In genomic region chr15:79926856-79927416, GRCm38 (mm10) we compare ENCODE assay signal across 8 mouse cellular contexts. TPM values are rescaled to one million over a fixed set of nuclear protein-coding genes. Genes with fewer than 3 reads are reported as not detected.
DNase-seq lines count a peak whose midpoint lies in the region; ATAC-seq and TF ChIP-seq lines count a peak whose summit lies in the region.

No protein-coding gene starts in this region.

- H3K9ac ChIP-seq in lung, postnatal 0 days (replicated peaks; ENCODE audit: low read depth): peak overlapping the region; percentile 34
- H3K9ac ChIP-seq in hindbrain, embryonic 14.5 days: no peak overlapping the region
- H3K9ac ChIP-seq in midbrain, embryonic 16.5 days (ENCODE audit: low read depth, low read length): peak overlapping the region; percentile 66

- peak overlapping the region; percentile 43; the same call in 1 of the 2 replicates for H3K4me3 ChIP-seq in lung, postnatal 0 days (ENCODE audit: low read depth, low read length)
- no peak overlapping the region; the same call in 1 of the 2 replicates for H3K4me3 ChIP-seq in hindbrain, embryonic 14.5 days (replicated peaks; ENCODE audit: low read length)
- peak overlapping the region; percentile 64 for H3K4me3 ChIP-seq in midbrain, embryonic 16.5 days (ENCODE audit: low read depth, low read length)

- ATAC-seq in lung, postnatal 0 days: no peak
- ATAC-seq in hindbrain, embryonic 14.5 days (ENCODE audit: low FRiP score): no peak
- ATAC-seq in midbrain, embryonic 16.5 days: no peak
- no peak for ATAC-seq in megakaryocyte progenitor cell, adult 5-6 weeks (replicated peaks; ENCODE audit: poor library complexity)

- H3K36me3 ChIP-seq in lung, postnatal 0 days (ENCODE audit: insufficient read depth, low read length): no peaks in the 10 kb centered on the region
- no peaks in the 10 kb centered on the region for H3K36me3 ChIP-seq in hindbrain, embryonic 14.5 days (replicated peaks; ENCODE audit: control insufficient read depth, insufficient read depth)
- H3K36me3 ChIP-seq in midbrain, embryonic 16.5 days (ENCODE audit: control insufficient read depth, insufficient read depth, low read length): no peaks in the 10 kb centered on the region

- 0 out of 2 replicates have a peak, but pooled peaks have one; percentile 5 for TF ChIP-seq CTCF in lung, postnatal 0 days (IDR thresholded peaks at IDR 0.05)

- no peak for TF ChIP-seq EP300 in lung, postnatal 0 days (IDR thresholded peaks at IDR 0.05)

- 72% methylated on average over 11 of the region's 11 CpGs for WGBS in lung, postnatal 0 days
- WGBS in hindbrain, embryonic 14.5 days: 86% methylated on average over 11 of the region's 11 CpGs
- WGBS in midbrain, embryonic 16.5 days: 85% methylated on average over 11 of the region's 11 CpGs

- no peaks in the 10 kb centered on the region for H3K9me3 ChIP-seq in lung, postnatal 0 days (ENCODE audit: low read length)
- H3K9me3 ChIP-seq in hindbrain, embryonic 14.5 days (ENCODE audit: control insufficient read depth, low read length): no peaks in the 10 kb centered on the region
- H3K9me3 ChIP-seq in midbrain, embryonic 16.5 days (replicated peaks; ENCODE audit: control insufficient read depth, low read length, poor library complexity, severe bottlenecking): no peaks in the 10 kb centered on the region

- H3K4me1 ChIP-seq in lung, postnatal 0 days (ENCODE audit: insufficient read depth, low read depth, low read length): peaks cover 4% of the 10 kb centered on the region; the same call in 1 of the 2 replicates
- peaks cover 11% of the 10 kb centered on the region; the same call in 1 of the 2 replicates for H3K4me1 ChIP-seq in hindbrain, embryonic 14.5 days (replicated peaks; ENCODE audit: control insufficient read depth, insufficient read depth, low read length)
- peaks cover 9% of the 10 kb centered on the region for H3K4me1 ChIP-seq in midbrain, embryonic 16.5 days (ENCODE audit: control insufficient read depth, insufficient read depth, low read length)

- H3K4me2 ChIP-seq in lung, postnatal 0 days (replicated peaks; ENCODE audit: low read depth, low read length): peak overlapping the region; percentile 65
- H3K4me2 ChIP-seq in hindbrain, embryonic 14.5 days (replicated peaks): peak overlapping the region; percentile 81
- peak overlapping the region; percentile 87 for H3K4me2 ChIP-seq in midbrain, embryonic 16.5 days (ENCODE audit: low read length)

- no peaks in the 10 kb centered on the region; the same call in 1 of the 2 replicates for H3K27me3 ChIP-seq in lung, postnatal 0 days (replicated peaks; ENCODE audit: insufficient read depth, low read length)
- H3K27me3 ChIP-seq in hindbrain, embryonic 14.5 days (ENCODE audit: control insufficient read depth, insufficient read depth, low read length): no peaks in the 10 kb centered on the region
- no peaks in the 10 kb centered on the region for H3K27me3 ChIP-seq in midbrain, embryonic 16.5 days (ENCODE audit: control insufficient read depth, insufficient read depth, low read depth, low read length)

- peak; percentile 23 for DNase-seq in adrenal gland, adult 2 months
- no peak for DNase-seq in adrenal gland, postnatal 4 days (ENCODE audit: low spot score in 2 of 2)
- no peak for DNase-seq in lung, postnatal 0 days (ENCODE audit: low spot score)
- no peak for DNase-seq in lung, adult 18-20 months
- DNase-seq in hindbrain, embryonic 14.5 days (ENCODE audit: low spot score): no peak
- no peak for DNase-seq in frontal cortex, postnatal 36 days (ENCODE audit: low spot score in 2 of 2)

- H3K27ac ChIP-seq in lung, postnatal 0 days (ENCODE audit: low read length): peak overlapping the region; percentile 78
- H3K27ac ChIP-seq in hindbrain, embryonic 14.5 days: no peak overlapping the region
- peak overlapping the region; percentile 64; the same call in 1 of the 2 replicates for H3K27ac ChIP-seq in midbrain, embryonic 16.5 days (ENCODE audit: low read length)

RNA-seq across cellular contexts. Expression of gene Apobec3, which starts 35.5 kb away (rescaled TPM):
- 10 to 100 TPM; 13.1 to 16.5 TPM for total RNA-seq in adrenal gland, adult 2 months (2021)
- polyA plus RNA-seq in adrenal gland, adult 2 months (2012; rRNA removed): 5.2 and 6.7 TPM in 2 replicates
- total RNA-seq in adrenal gland, postnatal 4 days (2021): 10 to 100 TPM; 28.4 to 33.4 TPM
- 24.8 and 29.5 TPM in 2 replicates for polyA plus RNA-seq in lung, postnatal 0 days (2015; fragmentation: Nextera tagmentation; extraction: Ambion mirVana)
- 4.9 and 5.1 TPM in 2 replicates for polyA plus RNA-seq in hindbrain, embryonic 14.5 days (2014; fragmentation: Nextera tagmentation; extraction: Ambion mirVana)
- polyA plus RNA-seq in midbrain, embryonic 16.5 days (2015; fragmentation: Nextera tagmentation; extraction: Ambion mirVana): 3.8 and 4.2 TPM in 2 replicates
- 167 and 177 TPM in 2 replicates for total RNA-seq in megakaryocyte progenitor cell, adult 5-6 weeks (2015)
- total RNA-seq in megakaryocyte progenitor cell, adult 5-6 weeks (2017): 159 and 166 TPM in 2 replicates

RNA-seq across cellular contexts. Expression of gene Cbx7, which starts 44.0 kb away (rescaled TPM):
- 10 to 100 TPM; 15.6 to 29.8 TPM for total RNA-seq in adrenal gland, adult 2 months (2021)
- 35.2 and 41.3 TPM in 2 replicates for polyA plus RNA-seq in adrenal gland, adult 2 months (2012; rRNA removed)
- total RNA-seq in adrenal gland, postnatal 4 days (2021): 10 to 100 TPM; 15.4 to 18.4 TPM
- 4.1 and 4.5 TPM in 2 replicates for polyA plus RNA-seq in lung, postnatal 0 days (2015; fragmentation: Nextera tagmentation; extraction: Ambion mirVana)
- polyA plus RNA-seq in hindbrain, embryonic 14.5 days (2014; fragmentation: Nextera tagmentation; extraction: Ambion mirVana): 3.2 and 4.0 TPM in 2 replicates
- 4.8 and 5.0 TPM in 2 replicates for polyA plus RNA-seq in midbrain, embryonic 16.5 days (2015; fragmentation: Nextera tagmentation; extraction: Ambion mirVana)
- total RNA-seq in megakaryocyte progenitor cell, adult 5-6 weeks (2015): 3.3 TPM in 2 replicates
- 1.7 and 2.1 TPM in 2 replicates for total RNA-seq in megakaryocyte progenitor cell, adult 5-6 weeks (2017)
